Mouse (Mus musculus) CD4-positive, CD25-positive, alpha-beta regulatory T cell, adult 2 months (primary cell): ENCODE results near the gene Ppfibp1.

ENCODE experiments used
- DNase-seq: peaks from one replicate; pipeline ENCODE4 v3.0.0-alpha.2; 2012; ENCODE audit warnings: low read depth, low spot score

The Ppfibp1 gene

GRCm38 (mm10) chr6:146913489-146914198 is 25.4 kb downstream of the Ppfibp1 start:
- DNase-seq: no peak

GRCm38 (mm10) chr6:146915808-146916207 is 27.5 kb downstream of the Ppfibp1 start:
- no peak for DNase-seq

GRCm38 (mm10) chr6:146917396-146917795 is 29.1 kb downstream of the Ppfibp1 start:
- no peak for DNase-seq

GRCm38 (mm10) chr6:146918341-146918740 is 30.1 kb downstream of the Ppfibp1 start:
- no peak for DNase-seq

- no peak for DNase-seq
These were observed 38.2 kb downstream of the Ppfibp1 start for GRCm38 (mm10) chr6:146926415-146926980.

GRCm38 (mm10) chr6:146928108-146928507 is 39.8 kb downstream of the Ppfibp1 start:
- no peak for DNase-seq

GRCm38 (mm10) chr6:146929031-146929430 is 40.7 kb downstream of the Ppfibp1 start:
- DNase-seq: no peak

GRCm38 (mm10) chr6:146933123-146933522 is 44.8 kb downstream of the Ppfibp1 start:
- no peak for DNase-seq

GRCm38 (mm10) chr6:146935957-146936356 is 47.7 kb downstream of the Ppfibp1 start:
- no peak for DNase-seq

GRCm38 (mm10) chr6:146939026-146939425 is 50.7 kb downstream of the Ppfibp1 start:
- DNase-seq: no peak

GRCm38 (mm10) chr6:146941505-146942275 is 53.4 kb downstream of the Ppfibp1 start:
- no peak for DNase-seq

- DNase-seq: no peak
These were observed 55.7 kb downstream of the Ppfibp1 start for GRCm38 (mm10) chr6:146944009-146944408.

GRCm38 (mm10) chr6:146944830-146945229 is 56.5 kb downstream of the Ppfibp1 start:
- DNase-seq: no peak

GRCm38 (mm10) chr6:146946327-146947029 is 58.2 kb downstream of the Ppfibp1 start:
- DNase-seq: no peak

GRCm38 (mm10) chr6:146947186-146947585 is 58.9 kb downstream of the Ppfibp1 start:
- DNase-seq: no peak

GRCm38 (mm10) chr6:146949682-146950453 is 61.6 kb downstream of the Ppfibp1 start:
- no peak for DNase-seq

- DNase-seq: no peak
These were observed 62.2 kb downstream of the Ppfibp1 start for GRCm38 (mm10) chr6:146950454-146950832.

- DNase-seq: no peak
These were observed 66.0 kb downstream of the Ppfibp1 start, which contains the start of gene 1700034J05Rik for GRCm38 (mm10) chr6:146954258-146954657. TSS of gene 1700034J05Rik (minus strand) at chr6:146954422.

GRCm38 (mm10) chr6:146955475-146955874 is 67.2 kb downstream of the Ppfibp1 start:
- DNase-seq: no peak

- DNase-seq: no peak
These were observed 67.6 kb downstream of the Ppfibp1 start for GRCm38 (mm10) chr6:146955896-146956295.

GRCm38 (mm10) chr6:146956961-146957360 is 68.7 kb downstream of the Ppfibp1 start:
- DNase-seq: no peak
